Mouse (Mus musculus): ENCODE data around the gene Vsig10.
"Not testable (repeated sequence)": the region's sequence is repeated elsewhere in the genome, so short reads cannot be mapped to it uniquely, and the experiment has no call there.

The Vsig10 gene

DNA sequence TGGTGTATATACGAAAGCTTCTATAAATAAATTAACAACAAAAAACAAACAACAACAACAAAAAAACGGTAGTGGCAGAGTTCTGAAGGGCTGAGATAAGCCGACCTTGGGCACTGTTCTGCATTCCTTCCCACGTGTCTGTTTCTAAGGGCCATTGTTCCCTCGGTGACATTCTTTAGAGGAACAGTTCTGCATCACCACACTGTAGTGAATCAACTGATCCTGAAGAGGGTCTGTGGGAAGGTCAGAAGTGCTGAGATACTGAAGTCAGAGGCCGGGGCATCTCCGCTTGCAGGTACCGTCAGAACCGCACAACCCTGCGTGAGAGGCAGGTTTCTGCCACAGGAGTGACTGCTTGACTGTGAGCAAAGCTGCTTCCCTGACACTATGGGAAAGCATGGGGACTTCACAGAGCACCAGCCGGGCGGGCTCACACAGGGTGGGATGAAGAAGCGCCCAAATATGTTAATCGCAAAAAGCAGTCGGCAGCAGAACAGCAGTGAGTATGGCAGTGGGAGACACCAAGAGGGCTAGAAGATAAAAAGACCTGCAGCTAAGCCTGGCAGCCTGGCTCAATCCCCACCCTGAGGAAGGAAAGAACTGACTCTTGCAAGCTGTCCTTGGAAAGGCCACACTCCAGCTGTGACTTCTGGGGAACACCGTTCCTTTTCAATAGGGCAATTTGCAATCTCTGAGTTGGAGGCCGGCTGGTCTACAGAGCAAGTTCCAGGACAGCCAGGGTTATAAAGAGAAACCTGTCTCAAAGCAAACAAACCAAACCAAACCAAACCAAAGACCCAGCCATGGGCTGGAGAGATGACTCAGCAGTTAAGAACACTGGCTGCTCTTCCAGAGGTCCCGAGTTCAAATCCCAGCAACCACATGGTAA is 14.9 kb upstream of the Vsig10 start:
- DNase-seq (ENCODE audit: low spot score) = no peak

DNA sequence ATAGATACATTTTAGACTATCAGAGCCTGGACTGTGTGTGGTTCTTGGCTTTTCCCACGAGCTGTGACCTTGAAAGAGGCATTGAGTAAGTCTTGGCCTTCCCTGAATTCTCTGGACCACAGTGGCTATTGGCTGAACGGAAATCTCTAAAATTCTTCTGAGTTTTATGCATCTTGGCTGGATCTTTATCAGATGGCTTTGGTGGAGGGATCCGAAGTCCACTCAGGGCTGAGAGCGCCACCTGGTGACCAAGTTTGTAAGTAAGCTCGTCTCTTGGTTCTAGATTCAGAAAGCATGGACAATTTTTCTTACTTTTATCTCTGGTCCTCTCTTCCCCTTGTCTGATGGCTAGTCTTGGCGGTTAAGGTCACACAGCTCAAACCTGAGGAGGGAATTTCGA is 13.9 kb upstream of the Vsig10 start:
- DNase-seq (ENCODE audit: low spot score) = peak; percentile 56

DNA sequence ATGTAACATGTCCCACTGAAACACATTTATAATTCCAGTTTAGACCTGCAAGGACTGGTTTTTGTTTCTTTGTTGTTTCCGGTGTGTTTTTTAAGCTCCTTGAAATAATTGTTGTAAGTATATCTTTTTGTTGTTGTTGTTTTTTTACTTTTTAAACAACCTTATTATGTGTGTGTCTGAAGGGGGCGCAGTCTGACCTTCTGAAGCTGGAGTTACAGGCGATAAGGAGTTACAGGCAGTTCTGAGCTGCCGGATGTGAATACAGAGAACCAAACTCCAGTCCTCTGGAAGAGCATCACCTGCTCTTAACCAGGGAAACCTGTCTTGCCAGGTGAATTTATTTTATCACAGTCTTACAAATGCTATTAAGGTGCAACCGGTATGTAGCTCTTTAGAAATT is 13.1 kb upstream of the Vsig10 start:
- no peak for DNase-seq (ENCODE audit: low spot score)

DNA sequence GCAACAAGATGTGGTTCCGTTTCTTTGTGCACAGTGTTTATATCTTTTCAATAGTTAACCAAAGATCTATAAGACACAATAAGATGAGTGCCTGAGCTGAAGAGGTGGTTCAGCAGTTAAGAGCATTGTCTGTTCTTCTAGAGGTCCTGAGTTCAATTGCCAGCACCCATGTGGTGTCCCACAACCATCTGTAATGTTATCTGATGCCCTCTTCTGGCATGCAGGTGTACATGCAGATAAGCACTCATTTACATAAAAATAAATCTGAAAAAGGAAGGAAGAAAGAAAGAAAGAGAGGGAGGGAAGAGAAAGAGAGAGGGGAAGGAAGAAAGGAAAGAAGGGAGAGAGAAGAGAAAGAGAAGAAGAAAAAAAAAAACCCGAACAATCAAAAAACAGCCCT is 12.1 kb upstream of the Vsig10 start:
- DNase-seq (ENCODE audit: low spot score) = no peak

DNA sequence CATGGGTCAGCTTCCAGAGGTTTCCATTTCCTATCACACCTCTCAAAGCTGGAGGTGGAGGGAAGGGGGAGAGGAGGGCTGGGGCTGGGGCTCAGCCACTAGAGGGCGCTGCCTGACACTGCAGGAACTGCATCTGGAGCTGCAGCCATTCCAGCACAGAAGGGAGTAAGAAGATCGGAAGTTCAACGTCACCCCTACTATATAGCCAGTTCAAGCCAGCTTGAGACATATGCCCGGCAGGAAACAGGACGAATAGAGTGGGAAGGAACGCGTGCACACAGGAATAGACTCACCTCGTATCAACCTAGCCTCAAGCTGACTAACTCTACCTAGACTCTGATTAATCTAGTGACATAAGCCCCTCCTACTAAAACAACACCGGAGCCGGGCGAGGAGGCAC is 11.2 kb upstream of the Vsig10 start:
- DNase-seq (ENCODE audit: low spot score) = peak; percentile 64

DNA sequence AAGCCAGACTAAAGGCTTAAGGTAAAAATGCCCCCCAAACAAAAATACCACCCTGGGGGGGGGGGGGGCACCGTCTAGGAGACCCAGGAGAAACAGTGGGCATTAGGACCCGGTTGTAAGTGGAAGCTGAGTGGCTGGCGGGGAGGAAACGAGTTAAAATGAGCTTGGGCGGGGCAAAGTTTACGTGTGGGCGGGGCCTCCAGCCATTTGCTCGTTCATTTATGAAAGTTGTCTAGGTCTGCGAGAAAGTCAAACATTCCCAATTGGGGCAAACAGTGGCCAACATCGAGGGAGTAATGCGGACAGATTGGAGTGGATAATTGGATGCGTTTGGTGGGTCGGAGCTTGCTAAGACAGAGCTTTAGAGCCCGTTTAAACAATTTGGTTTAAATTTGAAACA is 5.5 kb upstream of the Vsig10 start:
- DNase-seq (ENCODE audit: low spot score) = no peak

DNA sequence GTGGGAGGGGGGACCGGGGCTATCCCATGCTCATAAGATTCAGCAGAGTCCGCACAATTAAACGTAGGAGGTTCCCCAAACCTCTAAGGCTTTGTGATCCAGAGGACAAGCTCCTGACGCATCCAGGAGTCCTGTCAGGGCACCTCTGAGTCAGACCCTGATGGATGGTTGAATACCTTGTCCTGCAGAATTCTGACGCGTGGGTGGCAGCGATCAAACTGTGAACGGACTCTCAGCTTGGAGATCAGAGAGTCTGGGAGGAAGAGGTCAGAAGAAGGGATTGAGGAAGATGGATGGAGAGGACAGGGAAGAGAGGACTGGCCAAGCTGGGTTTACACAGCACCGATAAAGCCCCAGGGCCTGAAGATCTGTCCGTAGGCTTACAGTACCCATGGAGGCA is 5.0 kb upstream of the Vsig10 start:
- DNase-seq (ENCODE audit: low spot score) = no peak

DNA sequence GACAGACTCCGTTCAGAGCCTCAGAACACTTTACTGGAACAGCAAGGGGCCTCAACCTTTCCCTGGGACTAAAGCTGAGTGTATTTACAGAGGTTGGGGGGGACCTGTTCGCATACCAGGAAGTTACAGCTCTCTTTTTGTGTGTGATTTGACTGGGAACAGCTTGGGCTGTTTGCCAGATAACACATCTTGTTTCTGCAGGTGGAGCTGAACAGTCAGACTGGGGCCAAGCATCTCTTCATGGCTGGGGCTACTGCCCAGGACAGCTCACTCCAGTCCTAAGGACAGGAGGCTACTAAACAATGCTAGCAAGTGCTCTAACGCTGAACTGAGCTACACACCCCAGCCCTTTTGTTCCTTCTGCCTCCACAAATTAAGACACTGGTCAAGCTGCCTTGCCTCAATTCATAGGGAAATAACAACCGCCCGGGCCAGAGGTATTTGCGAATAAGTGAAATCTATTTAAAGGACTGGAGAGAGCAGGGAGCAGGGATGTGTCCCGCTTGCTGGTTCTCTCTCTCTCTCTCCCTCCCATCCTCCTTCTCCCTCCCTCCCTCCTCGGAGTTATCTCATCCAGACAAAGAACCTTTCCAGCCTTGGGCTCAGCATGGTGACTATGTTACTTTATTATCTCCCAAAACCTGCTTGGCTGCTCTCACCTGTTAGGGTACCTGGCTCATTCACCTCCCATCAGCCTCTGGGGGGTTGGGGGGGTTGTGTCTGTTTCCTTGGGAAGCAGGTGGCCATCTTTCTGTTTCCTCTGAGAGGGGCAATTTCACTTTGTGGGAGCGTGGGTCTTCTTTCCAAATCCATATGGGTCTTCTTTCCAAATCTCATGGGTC is 4.1 kb upstream of the Vsig10 start:
- DNase-seq (ENCODE audit: low spot score) = no peak

DNA sequence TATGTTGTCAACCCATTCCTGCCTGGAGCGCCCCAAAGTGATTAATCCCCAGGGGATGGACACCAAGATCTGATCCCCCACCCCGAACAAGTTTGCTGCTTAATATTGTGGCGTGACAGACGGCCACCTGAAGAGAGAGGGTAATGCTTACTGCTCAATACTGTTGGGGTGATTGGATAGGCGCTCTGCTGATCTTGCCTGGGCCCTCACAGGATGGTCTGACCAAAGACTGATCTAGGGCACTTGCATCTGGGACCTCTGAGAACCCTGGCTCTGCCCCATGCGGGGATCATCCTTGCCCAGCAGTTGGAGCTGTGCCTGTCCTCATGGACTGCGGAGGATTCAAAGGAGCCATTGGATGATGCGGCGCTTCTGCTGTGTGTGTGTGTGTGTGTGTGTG is 4.9 kb downstream of the Vsig10 start:
- DNase-seq (ENCODE audit: low spot score) = no peak

DNA sequence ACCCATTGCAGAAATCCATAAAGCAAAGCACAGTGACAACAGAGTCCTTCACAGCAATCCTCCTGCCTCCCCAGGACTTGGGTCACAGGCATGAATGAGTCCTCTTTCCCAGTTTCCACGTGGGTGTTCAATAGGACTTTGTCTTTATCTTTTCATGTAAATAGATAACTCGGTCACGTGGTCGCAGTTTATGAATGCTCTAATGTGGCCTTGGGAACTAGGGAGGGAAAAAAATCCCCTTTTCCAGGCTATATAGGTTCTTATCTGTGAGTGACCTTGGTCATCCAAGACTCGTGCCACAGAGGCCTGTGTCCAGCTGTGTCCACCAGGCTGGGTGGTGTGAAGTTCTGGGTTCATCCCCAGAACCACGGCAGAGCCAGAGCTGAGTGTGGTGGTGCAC is 7.5 kb downstream of the Vsig10 start:
- no peak for DNase-seq (ENCODE audit: low spot score)

DNA sequence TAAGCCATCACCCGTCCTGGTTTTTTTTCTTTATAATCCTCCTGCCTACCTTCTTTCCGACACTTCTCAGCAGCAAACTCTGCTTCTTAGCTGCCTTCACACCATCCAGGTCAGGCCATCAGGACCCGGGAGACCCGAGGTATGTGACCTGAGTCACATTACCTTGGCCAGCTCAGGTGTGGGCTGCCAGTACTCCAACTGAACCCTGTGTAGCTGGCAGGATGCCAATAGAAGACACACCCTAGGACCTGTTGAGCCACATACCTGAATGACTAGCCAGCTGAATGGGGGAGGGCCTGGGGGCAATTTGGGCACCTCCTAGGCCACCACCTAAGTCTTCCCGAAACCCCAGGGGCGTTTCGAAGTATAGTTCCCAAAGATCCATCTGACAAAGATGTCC is 11.6 kb downstream of the Vsig10 start:
- no peak for DNase-seq (ENCODE audit: low spot score)

DNA sequence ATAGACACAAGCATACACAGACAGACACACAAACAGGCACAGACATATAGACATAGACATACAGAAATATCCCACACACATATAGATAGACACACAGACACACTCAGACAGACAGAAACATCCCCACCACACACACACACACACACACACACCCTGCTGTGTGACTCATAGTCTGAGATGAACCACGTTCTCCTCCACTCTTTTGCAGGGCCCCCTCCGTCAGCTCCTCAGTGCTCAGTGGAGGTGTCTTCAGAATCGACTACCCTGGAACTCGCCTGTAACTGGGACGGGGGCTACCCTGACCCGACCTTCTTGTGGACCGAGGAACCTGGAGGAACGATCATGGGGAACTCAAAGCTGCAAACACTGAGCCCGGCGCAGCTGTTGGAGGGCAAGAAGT is 19.1 kb downstream of the Vsig10 start:
- DNase-seq (ENCODE audit: low spot score) = no peak

DNA sequence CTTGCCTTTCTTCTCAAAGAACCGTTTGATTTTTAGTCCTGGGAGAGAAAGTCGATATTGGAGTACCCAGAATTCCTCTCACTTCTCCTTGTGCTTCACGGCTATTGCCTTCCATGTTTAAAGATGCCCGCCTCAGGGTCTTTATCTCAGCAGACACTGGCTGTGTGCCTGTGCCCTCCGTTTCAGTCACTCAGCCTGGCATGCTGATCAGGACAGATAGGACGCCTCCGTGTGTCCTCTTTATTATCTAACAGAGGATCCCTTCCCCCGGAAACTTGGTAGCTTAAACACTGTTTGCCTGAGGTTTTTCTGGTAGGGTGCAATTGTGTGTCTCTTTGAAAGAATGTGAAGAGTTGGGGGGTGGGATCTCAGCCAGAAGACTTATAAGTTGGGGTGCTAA is 19.6 kb downstream of the Vsig10 start:
- DNase-seq (ENCODE audit: low spot score) = no peak

DNA sequence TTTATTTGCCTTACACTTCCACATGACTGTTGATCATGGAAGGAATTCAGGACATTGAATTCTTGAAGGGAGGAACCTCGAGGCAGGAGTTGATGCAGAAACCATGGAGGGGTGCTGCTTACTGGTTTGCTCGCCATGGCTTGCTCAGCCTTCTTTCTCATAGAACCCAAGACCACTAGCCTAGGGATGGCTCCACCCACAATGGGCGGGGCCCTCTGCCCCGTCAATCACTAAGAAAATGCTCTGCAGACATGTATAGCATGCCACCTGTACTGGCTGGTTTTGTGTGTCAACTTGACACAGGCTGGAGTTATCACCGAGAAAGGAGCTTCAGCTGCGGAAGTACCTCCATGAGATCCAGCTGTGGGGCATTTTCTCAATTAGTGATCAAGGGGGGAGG is 21.2 kb downstream of the Vsig10 start:
- DNase-seq (ENCODE audit: low spot score) = no peak

DNA sequence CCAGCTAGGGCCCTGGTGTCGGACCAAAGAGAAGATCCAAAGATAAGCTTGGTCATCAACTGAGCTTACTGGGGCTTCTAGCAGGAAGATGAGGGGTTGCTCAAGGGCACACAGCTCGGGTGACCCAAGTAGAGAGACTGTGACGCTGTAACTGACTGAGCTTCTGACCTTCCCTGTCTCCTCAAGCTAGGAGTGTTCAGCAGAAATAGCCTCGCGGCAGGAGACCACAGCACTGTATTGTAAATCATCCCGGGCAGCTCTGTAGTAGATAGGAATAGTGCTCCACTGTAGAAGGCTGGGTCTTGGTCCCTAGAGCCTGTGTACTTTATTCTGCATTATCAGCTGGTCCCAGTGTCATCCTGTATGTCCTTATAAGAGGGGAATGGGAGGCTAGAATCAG is 23.0 kb downstream of the Vsig10 start:
- no peak for DNase-seq (ENCODE audit: low spot score)

DNA sequence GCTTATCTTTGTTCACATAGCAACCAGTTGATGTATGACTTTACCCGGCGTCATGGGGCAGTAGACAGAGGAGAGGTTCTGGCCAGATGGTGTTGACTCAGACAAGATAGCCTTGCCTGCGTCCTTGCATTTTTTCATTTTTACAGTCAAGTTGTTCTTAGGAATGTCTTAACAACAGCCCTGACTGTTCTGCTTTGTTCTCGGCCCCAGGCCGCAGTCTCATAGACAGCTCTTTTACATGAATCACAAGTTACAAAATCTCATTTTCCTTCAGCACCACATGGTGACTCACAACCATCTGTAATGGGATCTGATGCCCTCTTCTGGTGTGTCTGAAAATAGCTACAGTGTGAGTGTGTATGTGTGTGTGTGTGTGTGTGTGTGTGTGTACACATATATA is 25.6 kb downstream of the Vsig10 start:
- DNase-seq (ENCODE audit: low spot score) = not testable (repeated sequence)

DNA sequence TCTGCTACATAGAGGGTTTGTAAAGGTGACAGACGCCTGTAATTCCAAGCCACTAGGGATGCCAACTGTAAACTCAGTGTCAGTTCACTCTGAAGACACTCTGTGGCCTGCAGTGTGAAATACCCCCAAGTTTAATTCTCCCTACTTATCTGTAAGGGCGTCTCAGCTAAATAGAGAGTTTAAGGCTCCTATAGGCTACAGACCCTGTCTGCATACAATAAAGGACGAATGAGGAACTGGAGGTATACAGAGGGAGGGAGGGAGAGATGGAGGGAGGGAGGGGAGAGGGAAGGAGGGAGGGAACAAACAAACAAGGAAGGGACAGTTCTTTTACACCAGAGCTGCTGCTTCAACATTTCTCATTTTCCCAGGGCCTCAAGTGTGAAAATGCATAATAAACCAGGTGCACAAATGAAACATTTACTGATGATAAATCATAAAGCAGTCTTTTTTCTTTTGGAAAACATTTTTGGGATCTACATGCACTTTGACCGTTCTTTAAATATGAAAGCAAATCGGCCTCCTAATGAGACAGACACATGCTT is 26.6 kb downstream of the Vsig10 start:
- no peak for DNase-seq (ENCODE audit: low spot score)

DNA sequence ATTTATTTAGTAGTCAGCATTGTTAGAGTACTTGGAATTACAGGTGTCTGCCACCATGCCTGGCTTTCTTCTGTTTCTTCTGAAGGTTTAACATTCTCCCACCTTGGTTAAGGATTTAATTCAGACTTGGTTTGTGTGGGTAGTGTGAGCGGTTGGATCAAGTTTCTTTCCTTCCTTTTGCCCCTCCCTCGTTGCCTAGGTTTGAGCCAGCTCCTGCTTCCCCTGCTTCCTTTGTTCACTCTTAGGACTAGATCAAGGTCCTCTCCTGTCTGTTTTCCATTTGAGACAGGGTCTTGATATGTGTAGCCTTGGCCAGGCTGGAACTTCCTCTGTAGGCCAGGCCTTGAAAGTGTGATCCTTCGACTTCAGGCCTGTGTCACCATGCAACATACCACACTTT is 27.4 kb downstream of the Vsig10 start:
- DNase-seq (ENCODE audit: low spot score) = no peak

DNA sequence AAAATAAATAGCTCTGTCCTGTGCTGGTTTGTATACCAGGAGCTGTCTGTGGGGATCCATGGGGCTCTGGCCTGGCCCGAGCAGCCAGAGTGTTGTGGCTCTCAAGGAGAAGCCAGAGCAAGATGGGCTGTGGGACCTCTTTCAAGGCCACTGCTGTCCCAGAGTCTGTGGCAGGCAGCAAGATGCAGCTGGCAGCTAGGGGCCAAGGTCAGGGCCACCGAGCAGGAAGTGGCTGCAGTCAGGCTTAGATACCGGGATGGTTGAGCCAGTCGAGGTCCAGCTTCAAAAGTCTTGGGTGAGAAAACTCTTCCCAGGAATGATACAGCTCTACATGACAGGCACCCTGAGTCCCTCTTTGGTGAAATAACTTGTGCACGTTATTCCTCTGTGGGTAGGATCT is 28.1 kb downstream of the Vsig10 start:
- DNase-seq (ENCODE audit: low spot score) = no peak

DNA sequence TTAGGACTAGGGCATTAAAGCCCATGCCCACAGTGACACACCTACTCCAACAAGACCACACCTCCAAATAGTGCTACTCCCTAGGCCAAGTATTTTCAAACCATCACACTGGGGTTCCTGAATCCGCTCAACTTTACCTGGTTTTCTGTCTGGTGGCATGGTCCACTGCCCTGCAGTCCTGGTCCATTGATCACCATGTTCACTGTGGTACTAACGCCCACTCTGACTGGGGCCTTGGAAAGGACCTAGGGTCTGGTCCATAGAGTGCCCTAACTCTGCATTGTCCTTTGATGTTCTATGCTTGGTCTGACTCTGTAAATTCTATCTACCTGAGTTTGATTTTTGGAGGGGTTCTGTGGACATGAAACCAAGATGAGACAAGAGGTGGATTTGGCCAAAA is 29.0 kb downstream of the Vsig10 start:
- DNase-seq (ENCODE audit: low spot score) = no peak

DNA sequence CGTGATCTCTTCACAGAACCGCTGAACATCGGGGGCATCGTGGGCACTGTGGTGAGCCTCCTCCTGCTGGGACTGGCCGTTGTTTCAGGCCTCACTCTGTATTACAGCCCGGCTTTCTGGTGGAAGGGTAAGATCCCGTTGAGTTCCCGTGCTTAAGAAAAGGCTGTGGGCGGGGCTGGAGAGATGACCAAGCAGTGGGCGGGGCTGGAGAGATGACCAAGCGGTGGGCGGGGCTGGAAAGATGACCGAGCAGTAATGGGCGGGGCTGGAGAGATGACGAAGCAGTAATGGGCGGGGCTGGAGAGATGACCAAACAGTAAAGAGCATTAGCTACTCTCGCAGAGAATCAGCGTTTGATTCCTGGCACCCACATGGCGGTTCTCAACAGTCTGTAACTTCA is 29.4 kb downstream of the Vsig10 start:
- no peak for DNase-seq (ENCODE audit: low spot score)

DNA sequence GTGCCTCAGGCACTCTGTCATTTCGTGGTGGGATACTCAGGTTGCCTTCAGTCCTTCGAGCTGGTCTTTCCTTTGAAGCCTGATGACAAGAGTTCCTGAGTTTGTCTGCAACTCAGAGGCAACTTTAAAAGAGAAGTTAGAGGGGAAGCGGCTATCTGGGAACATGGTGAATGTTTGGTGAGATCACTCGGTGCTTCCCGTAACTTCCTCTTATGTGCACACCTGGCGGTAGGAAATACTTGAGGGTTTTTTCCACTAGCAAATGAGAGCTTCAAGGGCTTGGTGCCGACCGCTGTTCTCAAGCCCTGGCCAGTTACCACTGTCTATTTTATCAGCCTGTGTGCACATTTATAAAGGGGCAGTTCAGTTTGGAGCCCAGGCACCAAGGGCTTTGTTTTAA is 35.2 kb downstream of the Vsig10 start:
- DNase-seq (ENCODE audit: low spot score) = no peak

DNA sequence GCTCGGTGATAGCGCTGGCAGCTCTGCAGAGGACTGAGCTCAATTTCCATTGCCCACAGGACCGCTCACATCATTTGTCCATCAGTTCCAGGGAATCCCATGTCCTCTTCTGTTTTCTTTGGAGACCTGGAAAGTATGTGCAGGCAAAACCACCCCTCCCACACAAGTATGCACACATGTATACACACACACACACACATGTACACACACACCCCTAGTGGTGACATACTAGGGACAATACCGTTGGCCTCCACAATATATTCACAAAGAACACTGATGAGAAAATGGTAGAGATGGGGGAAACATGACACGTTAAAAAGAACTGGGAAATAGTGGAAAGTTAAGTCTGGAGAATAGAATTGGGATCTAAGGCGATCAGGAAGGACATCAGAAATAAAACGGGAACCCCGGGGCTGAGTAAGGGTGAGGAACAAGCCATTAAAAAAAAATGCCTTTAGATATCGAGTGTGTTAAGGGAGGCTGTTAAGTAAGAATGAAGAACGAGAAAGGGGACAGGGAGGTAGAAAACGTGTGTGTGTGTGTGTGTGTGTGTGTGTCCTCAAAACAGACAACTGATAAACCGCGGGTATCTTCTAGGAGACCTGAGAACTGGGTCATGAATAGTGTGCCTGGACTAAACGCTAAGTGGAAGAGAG is 36.9 kb downstream of the Vsig10 start:
- no peak for DNase-seq (ENCODE audit: low spot score)

All from T-cell, adult 2 months (primary cell).